Comparison of ENCODE assay signal across 27 mouse cellular contexts in genomic region chr1:74183006-74183405, GRCm38 (mm10). TPM values are rescaled to one million over a fixed set of nuclear protein-coding genes. Genes with fewer than 3 reads are reported as not detected.
DNase-seq lines count a peak whose midpoint lies in the region; ATAC-seq and TF ChIP-seq lines count a peak whose summit lies in the region.
"Had no signal": no experiment of that assay in that cellular context is flagged by ENCODE, and none has a peak within 500 bp of the region (broad histone marks: within the 10 kb centered on the region; RNA-seq: fewer than 3 reads in every experiment).

No protein-coding gene starts in this region.

- no peak for TF ChIP-seq EP300 in ES-Bruce4 (IDR thresholded peaks at IDR 0.05; ENCODE audit: insufficient read depth, low read depth, low read length)

- TF ChIP-seq CTCF in kidney, adult 2 months (conservative IDR thresholded peaks at IDR 0.05; ENCODE audit: insufficient read depth, insufficient read length, low read depth, low read length): peak; percentile 48
- peak; percentile 17; the same call in 1 of the 2 replicates for TF ChIP-seq CTCF in lung, embryonic 14.5 days (IDR thresholded peaks at IDR 0.05; ENCODE audit: low read depth)
- TF ChIP-seq CTCF in ES-Bruce4 (IDR thresholded peaks at IDR 0.05; ENCODE audit: low read depth, low read length): peak; percentile 34

- no peak overlapping the region for H3K4me3 ChIP-seq in kidney, adult 2 months (ENCODE audit: insufficient read depth, low read depth, low read length)
- no peak overlapping the region for H3K4me3 ChIP-seq in lung, embryonic 14.5 days (ENCODE audit: low read depth, low read length)
- H3K4me3 ChIP-seq in ES-Bruce4 (ENCODE audit: low read depth, low read length): no peak overlapping the region
- H3K4me3 ChIP-seq: erythroblast, embryonic 14.5 days; forebrain, embryonic 15.5 days; hindbrain, embryonic 10.5 days; liver, embryonic 15.5 days; midbrain, embryonic 12.5 days; neural tube, embryonic 15.5 days had no signal

- no peak overlapping the region for H3K4me2 ChIP-seq in lung, embryonic 14.5 days
- H3K4me2 ChIP-seq: forebrain, embryonic 15.5 days; liver, embryonic 15.5 days; midbrain, embryonic 12.5 days; neural tube, embryonic 15.5 days had no signal

- no peaks in the 10 kb centered on the region; the same call in 1 of the 2 replicates for H3K27me3 ChIP-seq in kidney, adult 2 months (replicated peaks; ENCODE audit: control insufficient read depth, insufficient read depth, low read length)
- H3K27me3 ChIP-seq in lung, embryonic 14.5 days (ENCODE audit: insufficient read depth, low read length): no peaks in the 10 kb centered on the region
- H3K27me3 ChIP-seq in ES-Bruce4 (ENCODE audit: control insufficient read depth, insufficient read depth, low read length, poor library complexity, severe bottlenecking): no peaks in the 10 kb centered on the region
- H3K27me3 ChIP-seq: forebrain, embryonic 15.5 days; liver, embryonic 15.5 days; midbrain, embryonic 12.5 days; neural tube, embryonic 15.5 days had no signal

- H3K36me3 ChIP-seq in kidney, adult 2 months (ENCODE audit: control insufficient read depth, insufficient read depth, low read length): no peaks in the 10 kb centered on the region
- no peaks in the 10 kb centered on the region for H3K36me3 ChIP-seq in lung, embryonic 14.5 days (ENCODE audit: insufficient read depth)
- no peaks in the 10 kb centered on the region for H3K36me3 ChIP-seq in ES-Bruce4 (ENCODE audit: control insufficient read depth, insufficient read depth, low read length, poor library complexity, severe bottlenecking)
- H3K36me3 ChIP-seq: forebrain, embryonic 15.5 days; hindbrain, embryonic 10.5 days; liver, embryonic 15.5 days; midbrain, embryonic 12.5 days; neural tube, embryonic 15.5 days had no signal

- no peak overlapping the region for H3K9ac ChIP-seq in lung, embryonic 14.5 days
- H3K9ac ChIP-seq in ES-Bruce4 (ENCODE audit: low read depth, poor library complexity, severe bottlenecking): no peak overlapping the region
- H3K9ac ChIP-seq: forebrain, embryonic 15.5 days; liver, embryonic 15.5 days; midbrain, embryonic 12.5 days; neural tube, embryonic 15.5 days had no signal

- no peak overlapping the region for H3K27ac ChIP-seq in kidney, adult 2 months (ENCODE audit: insufficient read depth, low read depth, low read length)
- no peak overlapping the region for H3K27ac ChIP-seq in lung, embryonic 14.5 days (ENCODE audit: low read depth)
- no peak overlapping the region for H3K27ac ChIP-seq in ES-Bruce4 (ENCODE audit: insufficient read depth, low read length)
- H3K27ac ChIP-seq: forebrain, embryonic 15.5 days; hindbrain, embryonic 10.5 days; liver, embryonic 15.5 days; midbrain, embryonic 12.5 days; neural tube, embryonic 15.5 days had no signal

- WGBS in kidney, adult 2 months: 47% methylated on average over 2 of the region's 2 CpGs
- 49% methylated on average over 2 of the region's 2 CpGs for WGBS in lung, embryonic 14.5 days

- no peak for ATAC-seq in lung, embryonic 14.5 days (ENCODE audit: insufficient read depth)
- ATAC-seq: forebrain, embryonic 15.5 days; inflammation-experienced regulatory T-cells, adult 6 months had no signal

- H3K9me3 ChIP-seq in lung, embryonic 14.5 days (ENCODE audit: low read depth, low read length): no peaks in the 10 kb centered on the region
- no peaks in the 10 kb centered on the region for H3K9me3 ChIP-seq in ES-Bruce4 (replicated peaks; ENCODE audit: control insufficient read depth, insufficient read depth, low read length, poor library complexity, severe bottlenecking)
- H3K9me3 ChIP-seq: forebrain, embryonic 15.5 days; hindbrain, embryonic 10.5 days; liver, embryonic 15.5 days; midbrain, embryonic 12.5 days; neural tube, embryonic 15.5 days had no signal

- peak; percentile 19 for DNase-seq in kidney, adult 2 months
- DNase-seq in kidney, postnatal 14 days: no peak
- DNase-seq in lung, embryonic 14.5 days: peak; percentile 31
- DNase-seq in lung, adult 18-20 months: no peak
- DNase-seq in induced T-regulatory cell, adult 2 months (ENCODE audit: low read depth): peak; percentile 21
- DNase-seq in adrenal gland, adult 18-20 months (ENCODE audit: low spot score in 2 of 2): no peak
- no peak for DNase-seq in ovary, postnatal 36 days (ENCODE audit: low spot score)
- DNase-seq: adrenal gland, adult 2 months; cerebellum, adult 18-20 months; kidney, postnatal 4 days; layer of hippocampus, postnatal 36 days; left cerebral cortex, postnatal 4 days; lung, postnatal 4 days; right cerebral cortex, postnatal 4 days; thymus, postnatal 4 days had no signal

- TF ChIP-seq POLR2A in kidney, adult 2 months (IDR thresholded peaks at IDR 0.05; ENCODE audit: low read depth, low read length): no peak
- TF ChIP-seq POLR2A in ES-Bruce4 (IDR thresholded peaks at IDR 0.05; ENCODE audit: insufficient read depth, low read length): no peak

- H3K4me1 ChIP-seq in kidney, adult 2 months (ENCODE audit: control insufficient read depth, insufficient read depth, low read length): no peaks in the 10 kb centered on the region
- H3K4me1 ChIP-seq in lung, embryonic 14.5 days (ENCODE audit: insufficient read depth): peaks cover 4% of the 10 kb centered on the region; the same call in 1 of the 2 replicates
- no peaks in the 10 kb centered on the region for H3K4me1 ChIP-seq in ES-Bruce4 (ENCODE audit: control insufficient read depth, insufficient read depth, low read length)
- H3K4me1 ChIP-seq: forebrain, embryonic 15.5 days; liver, embryonic 15.5 days; midbrain, embryonic 12.5 days; neural tube, embryonic 15.5 days had no signal

RNA-seq across cellular contexts. Expression of gene Cxcr1, which starts 11.4 kb away (rescaled TPM):
- polyA plus RNA-seq in kidney, adult 2 months (2012; rRNA removed): not detected in 2 replicates
- not detected in 2 replicates for polyA plus RNA-seq in lung, embryonic 14.5 days (2014; fragmentation: Nextera tagmentation; extraction: Ambion mirVana)
- polyA plus RNA-seq in ES-Bruce4 (2011; ENCODE audit: insufficient read depth, insufficient read length, low read depth, missing spikeins): not detected in 2 replicates
- not detected for total RNA-seq in adrenal gland, adult 18-20 months (2021)
- total RNA-seq: adrenal gland, adult 2 months; common myeloid progenitor, adult 5-6 weeks; gastrocnemius, postnatal 4 days; layer of hippocampus, postnatal 36 days; left cerebral cortex, postnatal 4 days had no signal
- polyA plus RNA-seq: adrenal gland, adult 2 months; embryonic facial prominence, embryonic 11.5 days; erythroblast, embryonic 14.5 days; forebrain, embryonic 15.5 days; heart, embryonic 14.5 days; hindbrain, embryonic 10.5 days; inflammation-experienced regulatory T-cells, adult 6 months; liver, embryonic 15.5 days; midbrain, embryonic 12.5 days; neural tube, embryonic 15.5 days had no signal

RNA-seq across cellular contexts. Expression of gene Cxcr2, which starts 29.2 kb away (rescaled TPM):
- polyA plus RNA-seq in kidney, adult 2 months (2012; rRNA removed): 0.07 and 0.55 TPM in 2 replicates
- polyA plus RNA-seq in lung, embryonic 14.5 days (2014; fragmentation: Nextera tagmentation; extraction: Ambion mirVana): 0.05 TPM in 1 of 2 replicates, not detected in the other
- polyA plus RNA-seq in ES-Bruce4 (2011; ENCODE audit: insufficient read depth, insufficient read length, low read depth, missing spikeins): 0.21 and 0.27 TPM in 2 replicates
- total RNA-seq in adrenal gland, adult 18-20 months (2021): under 1 TPM in 1 of 2 experiments, not detected in 1; 0.13 TPM
- polyA plus RNA-seq: adrenal gland, adult 2 months; heart, embryonic 14.5 days had no signal

RNA-seq across cellular contexts. Expression of gene Arpc2, which starts 52.9 kb away (rescaled TPM):
- 124 TPM in 2 replicates for polyA plus RNA-seq in kidney, adult 2 months (2012; rRNA removed)
- 365 and 370 TPM in 2 replicates for polyA plus RNA-seq in lung, embryonic 14.5 days (2014; fragmentation: Nextera tagmentation; extraction: Ambion mirVana)
- 282 and 284 TPM in 2 replicates for polyA plus RNA-seq in ES-Bruce4 (2011; ENCODE audit: insufficient read depth, insufficient read length, low read depth, missing spikeins)
- total RNA-seq in adrenal gland, adult 18-20 months (2021): 100 to 1,000 TPM; 174 to 191 TPM

RNA-seq across cellular contexts. Expression of gene Rufy4, which starts 57.7 kb away (rescaled TPM):
- 2.4 and 3.3 TPM in 2 replicates for polyA plus RNA-seq in kidney, adult 2 months (2012; rRNA removed)
- polyA plus RNA-seq in lung, embryonic 14.5 days (2014; fragmentation: Nextera tagmentation; extraction: Ambion mirVana): 0.26 and 0.39 TPM in 2 replicates
- not detected in 2 replicates for polyA plus RNA-seq in ES-Bruce4 (2011; ENCODE audit: insufficient read depth, insufficient read length, low read depth, missing spikeins)
- total RNA-seq in adrenal gland, adult 18-20 months (2021): 1 to 10 TPM; 1.3 to 2.0 TPM
- total RNA-seq: layer of hippocampus, postnatal 36 days had no signal
- polyA plus RNA-seq: erythroblast, embryonic 14.5 days; inflammation-experienced regulatory T-cells, adult 6 months; liver, embryonic 15.5 days had no signal

RNA-seq across cellular contexts. Expression of gene Tns1, which starts 58.8 kb away (rescaled TPM):
- 400 and 465 TPM in 2 replicates for polyA plus RNA-seq in kidney, adult 2 months (2012; rRNA removed)
- 87.9 and 95.2 TPM in 2 replicates for polyA plus RNA-seq in lung, embryonic 14.5 days (2014; fragmentation: Nextera tagmentation; extraction: Ambion mirVana)
- 6.5 and 9.0 TPM in 2 replicates for polyA plus RNA-seq in ES-Bruce4 (2011; ENCODE audit: insufficient read depth, insufficient read length, low read depth, missing spikeins)
- 100 to 1,000 TPM; 389 to 450 TPM for total RNA-seq in adrenal gland, adult 18-20 months (2021)

Comparison
In these comparisons a context has a peak if more than half of its experiments do, and no peak if none do; other contexts are left out.
1. DNase-seq: peak in kidney, adult 2 months (single experiment), lung, embryonic 14.5 days (single experiment) and induced T-regulatory cell, adult 2 months (single experiment); none in kidney, postnatal 14 days (single experiment), lung, adult 18-20 months (0 of 2), adrenal gland, adult 18-20 months (0 of 2) and ovary, postnatal 36 days (single experiment).
2. Peak in every context shown above with its lines, with median percentiles within 50 percentile points of each other: CTCF ChIP-seq.